Mouse (Mus musculus) embryonic fibroblast, embryonic 13.5 days (primary cell): ENCODE results near the gene Pcca.

Source experiments
- CTCF ChIP-seq: IDR thresholded peaks from 2 replicates; pipeline ENCODE4 v1.5.1; 2011; ENCODE audit warnings: mild to moderate bottlenecking, control low read depth, low read length, moderate library complexity, borderline replicate concordance; ENCODE audit not compliant: insufficient read depth
- POLR2A ChIP-seq: IDR thresholded peaks from 2 replicates; pipeline ENCODE4 v1.6.1; 2011; ENCODE audit warnings: low read depth, mild to moderate bottlenecking, control low read depth, low read length, moderate library complexity

DNA sequence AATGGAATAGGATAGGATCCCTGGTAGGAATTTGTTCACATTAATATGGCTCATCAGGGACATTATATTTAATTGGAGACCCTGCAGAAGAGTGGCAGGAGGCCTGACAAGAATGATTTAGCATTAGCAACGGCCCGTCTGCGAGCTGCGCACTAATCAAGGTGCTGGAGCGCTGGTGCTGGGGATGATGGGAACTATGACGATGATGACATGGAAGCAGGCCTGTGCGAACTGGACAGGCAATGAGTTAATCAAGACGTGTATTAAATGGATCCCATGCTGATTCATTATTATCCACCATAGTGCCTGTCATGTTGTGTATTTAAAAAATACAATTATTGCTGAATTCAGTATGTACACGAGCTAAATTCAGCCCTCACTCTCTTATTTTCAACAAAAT lies 36.7 kb downstream of the Pcca start:
- TF ChIP-seq POLR2A (no peak), CTCF (no peak)
